Mouse (Mus musculus) midbrain, embryonic 15.5 days (tissue): ENCODE results near the gene Zfp385b. TPM values are rescaled to one million over a fixed set of nuclear protein-coding genes. Genes with fewer than 3 reads are reported as not detected.

Experiments
- ATAC-seq: fragments of 200-750 bp; cut with Nextera tagmentation; replicated peaks from 2 replicates; pipeline ENCODE4 v1.8.0; 2017; ENCODE audit warnings: moderate TSS enrichment
- H3K27ac ChIP-seq: fragments of 300-500 bp; sonication (generic); 2 replicates; pipeline ENCODE4 v1.5.1; 2015; ENCODE audit warnings: mild to moderate bottlenecking, inconsistent platforms
- H3K27me3 ChIP-seq: fragments of 300-500 bp; sonication (generic); replicated peaks from 2 replicates; pipeline ENCODE4 v1.6.1; 2015; ENCODE audit warnings: inconsistent platforms
- H3K36me3 ChIP-seq: fragments of 300-500 bp; sonication (generic); replicated peaks from 2 replicates; pipeline ENCODE4 v1.6.1; 2015; ENCODE audit warnings: inconsistent platforms
- H3K4me1 ChIP-seq: fragments of 300-500 bp; sonication (generic); 2 replicates; pipeline ENCODE4 v1.6.1; 2015; ENCODE audit warnings: inconsistent platforms
- H3K4me2 ChIP-seq: fragments of 300-500 bp; sonication (generic); 2 replicates; pipeline ENCODE4 v1.6.1; 2015; ENCODE audit warnings: inconsistent platforms, mild to moderate bottlenecking, moderate library complexity
- H3K4me3 ChIP-seq: fragments of 300-500 bp; sonication (generic); 2 replicates; pipeline ENCODE4 v1.5.1; 2015; ENCODE audit warnings: mild to moderate bottlenecking, inconsistent platforms
- H3K9ac ChIP-seq: fragments of 300-500 bp; sonication (generic); 2 replicates; pipeline ENCODE4 v1.6.1; 2015; ENCODE audit warnings: mild to moderate bottlenecking, inconsistent platforms
- H3K9me3 ChIP-seq: fragments of 300-500 bp; sonication (generic); 2 replicates; pipeline ENCODE4 v1.6.1; 2016; ENCODE audit warnings: inconsistent platforms
- WGBS: fragments of 180-500 bp; shearing (Covaris S2); methylation state at CpG from one replicate; pipeline ENCODE4 v1.1.7; 2015; ENCODE audit warnings: mixed read lengths; 5-methylcytosine and 5-hydroxymethylcytosine counted together
- polyA plus RNA-seq: library from polyadenylated mRNA; unstranded; fragments of >200 nt; fragmentation: Nextera tagmentation; extraction: Ambion mirVana; gene quantifications from 2 replicates; pipeline ENCODE4 v1.2.1, GENCODE M21; 2015

The Zfp385b gene
- polyA plus RNA-seq = 10.9 and 13.2 TPM in 2 replicates

DNA sequence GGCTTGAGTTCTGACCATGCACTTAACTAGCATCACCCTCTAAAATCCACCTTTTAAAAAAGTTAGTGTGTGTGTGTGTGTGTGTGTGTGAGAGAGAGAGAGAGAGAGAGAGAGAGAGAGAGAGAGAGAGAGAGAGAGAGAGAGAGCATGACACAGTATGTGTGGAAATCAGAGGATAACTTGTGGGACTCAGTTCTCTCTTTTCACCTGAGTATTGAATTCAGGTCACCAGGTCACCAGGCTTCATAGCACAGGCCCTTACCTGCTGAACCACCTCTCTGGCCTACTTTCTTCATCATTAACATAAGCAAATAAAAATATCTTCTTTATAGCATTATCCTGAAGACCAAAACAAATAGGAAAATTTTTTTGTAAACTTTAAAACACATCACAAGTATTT is at the start of gene Zfp385b:
TSS of gene Zfp385b (minus strand) at position 101 of the 400 bp plus-strand sequence.
- no peak within 1 kb of the TSS for H3K4me3 ChIP-seq
- H3K27me3 ChIP-seq = peaks cover 9% of the 10 kb centered on the region
- H3K4me1 ChIP-seq = peaks cover 16% of the 10 kb centered on the region
- no peak within 1 kb of the TSS for H3K4me2 ChIP-seq
- H3K36me3 ChIP-seq = no peaks in the 10 kb centered on the region
- no peak for ATAC-seq
- H3K27ac ChIP-seq = no peak within 1 kb of the TSS
- no peak within 1 kb of the TSS for H3K9ac ChIP-seq
- no peaks in the 10 kb centered on the region for H3K9me3 ChIP-seq

DNA sequence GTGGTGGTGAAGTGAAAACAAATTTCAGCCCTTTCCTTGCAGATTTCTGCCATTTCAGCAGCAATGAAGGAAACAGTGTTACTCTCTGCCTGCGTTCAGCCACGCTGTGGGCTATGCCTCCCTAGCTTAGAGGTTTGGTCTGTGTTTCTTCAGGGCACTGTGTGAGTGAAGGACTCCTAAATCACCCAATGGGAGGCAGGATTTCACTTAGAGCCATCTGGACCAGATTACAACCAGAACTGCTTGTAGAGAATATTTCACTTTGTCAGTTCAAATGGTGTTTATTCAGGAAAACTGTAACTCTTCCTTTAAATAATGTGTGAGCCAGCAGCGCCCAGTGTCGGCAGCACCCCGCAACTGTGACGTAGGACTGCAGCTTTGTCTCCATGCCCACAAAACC is 44.5 kb upstream of the Zfp385b start:
- H3K4me1 ChIP-seq = no peaks in the 10 kb centered on the region
- no peaks in the 10 kb centered on the region for H3K36me3 ChIP-seq
- no peak overlapping the region for H3K4me2 ChIP-seq
- no peak overlapping the region for H3K4me3 ChIP-seq
- 86% methylated on average over 6 of the region's 6 CpGs for WGBS
- no peaks in the 10 kb centered on the region for H3K27me3 ChIP-seq
- H3K27ac ChIP-seq = no peak overlapping the region
- H3K9ac ChIP-seq = no peak overlapping the region
- no peak for ATAC-seq
- no peaks in the 10 kb centered on the region for H3K9me3 ChIP-seq

DNA sequence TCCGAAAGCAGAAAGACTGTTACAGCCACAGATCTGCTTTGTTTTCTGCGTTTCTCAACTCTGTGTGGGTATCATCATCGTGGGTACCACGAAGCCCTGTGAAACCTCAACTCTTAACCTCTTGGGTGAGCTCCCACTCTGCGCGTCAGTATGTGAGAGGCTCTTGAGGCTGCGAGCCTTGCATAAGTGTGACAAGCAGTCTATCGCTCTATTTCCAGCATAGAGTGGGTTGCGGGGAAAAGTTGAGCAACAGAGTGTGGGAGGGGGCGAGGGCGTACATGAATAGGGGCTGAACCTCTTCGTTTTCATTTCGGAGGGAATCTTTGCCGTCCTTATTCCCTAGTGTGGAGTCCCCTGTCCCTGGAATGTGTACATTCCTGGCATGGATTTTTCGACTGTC is 44.1 kb upstream of the Zfp385b start:
- H3K4me3 ChIP-seq = no peak overlapping the region
- no peak overlapping the region for H3K4me2 ChIP-seq
- no peaks in the 10 kb centered on the region for H3K36me3 ChIP-seq
- no peaks in the 10 kb centered on the region for H3K4me1 ChIP-seq
- H3K27ac ChIP-seq = no peak overlapping the region
- no peak overlapping the region for H3K9ac ChIP-seq
- ATAC-seq = no peak
- H3K27me3 ChIP-seq = no peaks in the 10 kb centered on the region
- 87% methylated on average over 15 of the region's 15 CpGs for WGBS
- H3K9me3 ChIP-seq = no peaks in the 10 kb centered on the region

DNA sequence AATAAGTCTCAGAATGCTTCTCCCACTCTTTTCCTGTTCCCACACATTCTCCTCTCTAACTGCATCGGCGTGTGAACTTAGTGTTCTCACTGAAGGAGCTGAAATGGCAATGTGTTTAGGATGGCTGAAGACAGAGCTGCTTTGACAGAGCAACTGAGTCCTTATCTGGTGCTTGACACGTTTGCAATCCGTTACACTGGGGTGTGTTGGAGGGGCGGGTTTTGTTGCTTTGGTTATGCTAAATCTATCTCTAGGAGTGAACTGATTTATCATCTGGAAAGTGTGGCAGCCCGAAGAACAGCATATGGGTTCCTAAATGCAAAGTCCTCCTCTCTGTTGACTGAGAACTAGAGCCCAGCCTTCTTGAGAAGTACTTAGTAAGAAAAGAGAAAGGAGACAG is 22.0 kb upstream of the Zfp385b start:
- Histone ChIP-seq H3K4me3 (no peak overlapping the region), H3K4me2 (no peak overlapping the region), H3K36me3 (no peaks in the 10 kb centered on the region), H3K9me3 (no peaks in the 10 kb centered on the region), H3K4me1 (no peaks in the 10 kb centered on the region), H3K27me3 (no peaks in the 10 kb centered on the region), H3K9ac (no peak overlapping the region), H3K27ac (no peak overlapping the region)
- no peak for ATAC-seq
- 78% methylated on average over 6 of the region's 6 CpGs for WGBS

DNA sequence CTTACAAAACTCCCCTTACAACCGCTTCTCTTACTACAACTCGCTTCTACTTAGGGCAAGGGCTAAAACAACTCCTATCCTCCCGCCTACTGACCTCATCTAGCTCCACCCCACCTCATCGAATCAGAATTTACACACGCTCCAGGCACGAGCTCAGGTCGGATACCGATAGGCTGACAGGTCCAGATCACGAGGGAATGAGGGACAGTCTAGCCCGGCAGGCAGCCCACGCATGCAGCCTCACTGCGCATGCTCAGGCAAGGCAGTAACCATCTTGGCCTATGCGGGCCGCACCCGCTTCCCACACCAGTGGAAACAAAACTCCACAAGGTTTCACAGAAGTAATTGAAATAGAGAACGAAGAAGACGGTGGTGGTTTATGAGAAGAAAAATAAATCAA is 20.1 kb upstream of the Zfp385b start:
- Histone ChIP-seq H3K27ac (no peak overlapping the region), H3K4me2 (no peak overlapping the region), H3K36me3 (no peaks in the 10 kb centered on the region), H3K9me3 (no peaks in the 10 kb centered on the region), H3K4me3 (no peak overlapping the region), H3K27me3 (no peaks in the 10 kb centered on the region), H3K9ac (no peak overlapping the region), H3K4me1 (no peaks in the 10 kb centered on the region)
- WGBS = 90% methylated on average over 17 of the region's 17 CpGs
- ATAC-seq = no peak

DNA sequence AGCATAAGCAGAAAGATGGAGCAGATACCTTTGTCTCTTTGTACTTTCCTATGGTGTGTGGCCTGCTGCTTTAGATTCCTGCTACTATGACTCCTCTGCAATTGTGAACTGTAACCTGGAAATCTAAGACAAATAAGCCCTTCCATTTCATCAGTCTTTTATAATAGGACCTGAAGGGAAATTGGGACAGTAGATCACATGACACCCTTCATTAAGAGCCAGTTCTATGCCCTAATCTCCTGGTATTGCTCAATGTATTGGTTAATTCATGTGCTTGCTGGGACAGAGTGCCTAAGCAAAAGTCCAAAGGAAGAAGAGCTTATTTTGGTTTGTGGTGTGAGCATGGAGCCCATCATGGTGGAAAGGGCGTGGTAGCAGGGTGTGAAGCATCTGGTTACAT is 19.2 kb upstream of the Zfp385b start:
- ATAC-seq = no peak
- H3K4me3 ChIP-seq = no peak overlapping the region
- no peak overlapping the region for H3K9ac ChIP-seq
- no peaks in the 10 kb centered on the region for H3K4me1 ChIP-seq
- no peaks in the 10 kb centered on the region for H3K27me3 ChIP-seq
- H3K27ac ChIP-seq = no peak overlapping the region
- no peak overlapping the region for H3K4me2 ChIP-seq
- no peaks in the 10 kb centered on the region for H3K9me3 ChIP-seq
- WGBS = 88% methylated on average over 1 of the region's 1 CpGs
- H3K36me3 ChIP-seq = no peaks in the 10 kb centered on the region

DNA sequence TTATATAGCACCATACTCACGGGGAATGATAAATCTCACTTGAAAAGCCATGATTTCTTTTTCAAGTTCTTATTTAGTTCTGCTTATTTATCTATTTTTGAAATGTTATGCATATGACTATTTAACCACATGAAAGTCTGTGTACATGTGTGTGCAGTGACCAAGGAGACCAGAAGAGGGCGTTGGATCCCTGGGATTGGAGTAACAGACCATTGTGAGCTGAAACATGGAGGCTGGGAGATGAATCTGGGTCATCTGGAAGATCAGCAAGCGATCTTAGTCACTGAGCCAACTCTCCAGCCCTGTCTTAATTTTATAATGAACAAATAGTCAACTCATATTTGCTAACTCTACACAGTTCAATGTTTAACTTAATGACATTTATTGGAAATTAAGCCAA is 16.3 kb upstream of the Zfp385b start:
- no peak overlapping the region for H3K4me2 ChIP-seq
- WGBS = 62% methylated on average over 3 of the region's 3 CpGs
- no peak overlapping the region for H3K9ac ChIP-seq
- no peak overlapping the region for H3K27ac ChIP-seq
- H3K4me3 ChIP-seq = no peak overlapping the region
- H3K9me3 ChIP-seq = no peaks in the 10 kb centered on the region
- no peaks in the 10 kb centered on the region for H3K27me3 ChIP-seq
- H3K4me1 ChIP-seq = no peaks in the 10 kb centered on the region
- H3K36me3 ChIP-seq = no peaks in the 10 kb centered on the region
- no peak for ATAC-seq

DNA sequence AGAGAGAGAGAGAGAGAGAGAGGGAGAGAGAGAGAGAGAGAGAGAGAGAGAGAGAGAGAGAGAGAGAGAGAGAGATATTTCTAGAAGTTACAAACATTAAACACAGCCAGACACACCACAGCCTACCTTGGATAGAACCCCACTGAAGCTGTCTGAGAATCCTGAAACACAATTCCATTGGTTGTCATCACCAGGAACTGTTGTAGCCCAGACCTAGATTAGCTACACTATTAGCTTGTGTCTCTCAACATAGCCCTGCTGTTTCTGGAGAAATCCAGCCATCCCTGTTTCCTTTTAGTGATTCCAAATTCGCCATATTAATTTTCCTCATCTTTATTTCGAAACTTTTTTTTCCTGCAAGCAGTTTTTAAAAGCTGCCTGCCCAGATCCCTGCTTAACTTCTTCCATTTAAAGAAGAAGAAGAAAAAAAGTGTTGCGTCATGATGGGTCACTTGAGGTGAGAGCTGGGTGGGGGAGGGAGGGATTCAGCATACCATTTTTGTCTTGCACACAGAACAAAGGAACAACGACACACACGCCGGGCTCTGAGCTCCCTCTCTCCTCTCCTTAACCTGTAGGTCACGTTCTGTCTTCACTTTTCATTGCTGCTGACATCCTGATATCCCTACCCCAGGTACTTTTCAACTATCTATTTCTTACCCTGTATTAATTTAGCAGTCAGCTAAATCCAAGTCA is 6.8 kb upstream of the Zfp385b start:
- Histone ChIP-seq H3K27me3 (no peaks in the 10 kb centered on the region), H3K9me3 (no peaks in the 10 kb centered on the region), H3K36me3 (no peaks in the 10 kb centered on the region), H3K4me1 (no peaks in the 10 kb centered on the region), H3K9ac (no peak overlapping the region), H3K4me3 (no peak overlapping the region), H3K4me2 (no peak overlapping the region), H3K27ac (no peak overlapping the region)
- ATAC-seq = no peak
- WGBS = 53% methylated on average over 7 of the region's 7 CpGs

DNA sequence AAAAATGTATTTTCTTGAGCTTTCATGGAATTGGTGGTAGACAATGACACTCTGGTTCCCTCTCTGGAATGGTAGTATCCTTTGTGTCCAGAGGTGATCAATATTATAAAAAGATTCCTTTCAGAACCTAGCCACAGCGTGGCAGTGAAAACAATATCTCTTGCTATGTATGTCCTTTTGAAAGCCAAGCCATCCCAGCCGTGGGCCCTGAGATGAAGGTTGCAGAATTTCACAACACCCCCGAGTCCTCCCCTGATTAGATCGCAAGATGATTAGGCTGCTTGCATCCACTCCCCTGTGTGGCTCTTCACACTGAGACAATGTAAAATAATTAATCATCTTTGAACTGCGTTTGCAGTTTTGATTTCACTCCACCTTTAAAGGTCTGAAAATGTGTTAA is 3.6 kb upstream of the Zfp385b start:
- 82% methylated on average over 5 of the region's 5 CpGs for WGBS
- H3K4me2 ChIP-seq = no peak overlapping the region
- no peak overlapping the region for H3K27ac ChIP-seq
- H3K4me1 ChIP-seq = no peaks in the 10 kb centered on the region
- H3K9ac ChIP-seq = no peak overlapping the region
- H3K4me3 ChIP-seq = no peak overlapping the region
- peaks cover 7% of the 10 kb centered on the region for H3K27me3 ChIP-seq
- no peak for ATAC-seq
- H3K9me3 ChIP-seq = no peaks in the 10 kb centered on the region
- no peaks in the 10 kb centered on the region for H3K36me3 ChIP-seq

DNA sequence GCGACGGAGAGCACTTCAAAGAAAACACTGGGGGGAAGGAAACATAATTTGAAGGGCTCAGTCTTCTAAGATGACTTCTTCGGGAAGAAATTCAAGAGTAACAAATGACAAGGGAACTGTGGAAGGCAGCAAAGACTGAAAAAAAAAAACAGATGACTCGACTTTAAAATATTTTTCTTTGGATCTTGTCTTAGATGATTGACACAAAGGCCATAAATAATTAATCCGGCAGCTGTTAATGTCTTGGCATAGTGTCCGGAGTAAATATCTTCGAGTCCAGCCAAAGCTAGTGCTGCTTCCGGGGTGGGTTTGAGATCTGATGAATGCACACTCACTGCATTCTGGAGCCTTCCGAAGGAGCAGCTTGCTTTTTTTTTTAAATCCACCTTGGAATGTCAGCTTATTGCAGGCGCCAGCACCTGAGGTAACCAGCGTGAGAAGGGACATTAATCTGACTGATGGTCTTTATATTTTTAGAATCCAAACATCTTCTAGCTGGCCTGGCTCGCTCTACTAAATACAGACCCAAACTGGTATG is 2.0 kb downstream of the Zfp385b start:
- WGBS = 26% methylated on average over 12 of the region's 12 CpGs
- Histone ChIP-seq H3K4me3 (peak overlapping the region; percentile 71), H3K27me3 (peaks cover 12% of the 10 kb centered on the region)

DNA sequence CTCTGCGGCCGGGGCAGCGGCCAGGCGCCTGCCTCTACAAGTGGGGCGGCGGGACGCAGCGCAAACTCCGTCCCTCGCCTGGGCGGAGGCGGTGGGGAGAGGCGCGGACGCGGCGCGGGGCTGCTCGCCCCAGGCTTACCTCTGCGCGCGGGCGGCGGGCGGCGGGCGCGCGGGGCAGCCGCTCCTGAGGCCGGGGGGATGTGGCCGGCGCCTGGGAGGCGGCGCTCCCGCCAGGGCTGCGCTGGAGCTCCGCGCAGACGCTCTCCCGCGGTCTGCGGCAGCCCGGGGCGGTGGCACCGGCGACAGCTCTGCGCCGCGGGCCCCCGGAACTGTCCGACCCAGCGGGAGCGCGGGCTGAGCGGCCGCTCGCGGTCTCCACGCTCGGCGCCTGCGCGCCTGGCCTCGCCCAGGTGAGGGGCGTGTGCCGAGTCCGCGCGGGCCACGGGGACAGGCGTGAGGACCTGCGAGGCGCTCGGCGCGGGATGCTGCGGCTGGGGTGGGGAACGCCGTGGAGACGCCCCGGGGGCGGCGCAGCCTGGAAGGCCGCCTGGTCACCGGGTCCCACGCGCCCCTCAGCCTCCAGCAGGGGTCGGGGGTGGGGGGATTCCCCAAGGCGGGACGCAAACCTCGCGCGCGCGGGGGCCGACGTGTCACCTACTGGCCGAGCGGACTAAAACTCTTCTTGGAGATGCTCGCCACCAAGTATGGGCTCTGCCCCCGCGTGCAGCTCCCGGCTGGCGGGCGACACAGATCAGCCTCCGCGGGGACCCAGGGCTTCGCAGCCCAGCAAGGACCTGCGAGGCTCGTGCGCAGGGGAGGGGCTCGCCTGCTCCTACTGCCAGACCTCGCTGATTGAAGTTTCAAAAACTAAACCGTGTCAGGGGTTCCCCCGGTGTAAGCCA is 2.8 kb downstream of the Zfp385b start:
- WGBS = under 1% methylated on average over 110 of the region's 116 CpGs
- Histone ChIP-seq H3K4me2 (peak overlapping the region; percentile 99), H3K4me1 (peaks cover 16% of the 10 kb centered on the region), H3K4me3 (peak overlapping the region; percentile 71), H3K27ac (0 out of 2 replicates have a peak overlapping the region, but pooled peaks have one; percentile 27), H3K36me3 (no peaks in the 10 kb centered on the region), H3K9me3 (no peaks in the 10 kb centered on the region), H3K9ac (peak overlapping the region; percentile 56), H3K27me3 (peaks cover 12% of the 10 kb centered on the region)
- peak; percentile 92 for ATAC-seq

More for the DNA sequence above, 2.0 kb downstream of the Zfp385b start:
- Histone ChIP-seq H3K27ac (no peak overlapping the region), H3K9ac (peak overlapping the region; percentile 56), H3K4me2 (peak overlapping the region; percentile 99), H3K9me3 (no peaks in the 10 kb centered on the region), H3K4me1 (peaks cover 16% of the 10 kb centered on the region), H3K36me3 (no peaks in the 10 kb centered on the region)
- no peak for ATAC-seq

DNA sequence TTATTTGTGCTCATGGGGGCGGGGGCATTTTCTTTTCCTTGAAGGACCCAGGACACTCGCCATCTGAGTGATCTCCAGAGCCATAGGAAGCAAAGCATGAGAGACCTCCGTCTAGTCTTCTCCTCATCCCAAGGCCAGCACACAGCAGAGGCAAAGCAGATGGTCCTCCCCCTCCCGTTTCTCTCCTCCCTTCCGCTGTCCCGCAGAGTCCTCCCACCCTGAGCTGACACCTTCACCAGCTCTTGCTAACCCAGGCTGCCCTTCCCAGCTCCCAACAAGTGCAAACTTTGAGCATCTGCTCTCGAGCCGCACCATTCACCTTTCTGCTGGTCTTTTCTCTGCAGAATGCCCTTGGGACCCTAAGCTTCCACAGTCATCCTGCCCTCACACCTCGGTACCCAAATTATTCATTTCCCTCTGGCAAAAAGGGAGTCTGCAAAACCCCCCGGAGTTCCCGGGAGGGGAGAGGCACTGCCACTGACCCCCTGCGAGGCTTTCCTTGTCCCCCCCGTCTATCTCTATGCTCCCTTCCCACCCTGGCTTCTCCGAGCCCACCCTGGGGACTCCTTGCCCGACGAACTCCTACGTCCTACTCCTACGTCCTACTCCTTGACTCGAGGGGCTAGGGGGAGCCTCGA is 3.5 kb downstream of the Zfp385b start:
- Histone ChIP-seq H3K9ac (peak overlapping the region; percentile 56), H3K36me3 (no peaks in the 10 kb centered on the region), H3K27me3 (peaks cover 12% of the 10 kb centered on the region), H3K27ac (no peak overlapping the region), H3K4me3 (peak overlapping the region; percentile 71), H3K9me3 (no peaks in the 10 kb centered on the region), H3K4me1 (peaks cover 16% of the 10 kb centered on the region), H3K4me2 (peak overlapping the region; percentile 99)
- 7% methylated on average over 20 of the region's 20 CpGs for WGBS
- no peak for ATAC-seq
